Mouse (Mus musculus) heart, postnatal 25 days (tissue): Measurements from ENCODE around the gene Aqp11. TPM values are rescaled to one million over a fixed set of nuclear protein-coding genes. Genes with fewer than 3 reads are reported as not detected.
A peak's percentile ranks its signal among the peaks of the same experiment; 100 is the strongest.

ENCODE experiments used
- DNase-seq: peaks from one replicate; pipeline ENCODE4 v3.0.0; 2022; ENCODE audit warnings: low spot score
- intact Hi-C: fragments of 180-260 bp; cut with DNase I; formaldehyde crosslinking; loops from one replicate; pipeline ENCODE4 v1.15.1; 2025
- total RNA-seq, 2 experiments: library from RNA; stranded (reverse); gene quantifications; 2 replicates each; pipeline ENCODE4 v1.2.3; 2021

Gene Aqp11
- total RNA-seq, 2 experiments from 2014 or later, result 1.6 to 1.9 TPM

DNA sequence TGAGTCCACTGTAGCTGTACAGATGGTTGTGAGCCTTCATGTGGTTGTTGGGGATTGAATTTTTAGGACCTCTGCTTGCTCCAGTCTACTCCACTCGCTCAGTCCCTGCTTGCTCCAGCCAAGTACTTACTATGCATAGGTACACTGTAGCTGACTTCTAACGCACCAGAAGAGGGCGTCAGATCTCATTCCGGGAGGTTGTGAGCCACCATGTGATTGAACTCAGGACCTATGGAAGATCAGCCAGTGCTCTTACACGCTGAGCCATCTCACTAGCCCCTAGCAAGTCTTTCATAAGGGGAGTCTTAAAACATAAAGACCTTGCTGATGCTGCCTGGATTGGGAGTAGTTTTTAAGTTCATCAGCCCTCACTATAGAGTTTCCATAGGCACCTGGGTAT lies 18.0 kb downstream of the Aqp11 start:
- intact Hi-C loops, result no loop called here

DNA sequence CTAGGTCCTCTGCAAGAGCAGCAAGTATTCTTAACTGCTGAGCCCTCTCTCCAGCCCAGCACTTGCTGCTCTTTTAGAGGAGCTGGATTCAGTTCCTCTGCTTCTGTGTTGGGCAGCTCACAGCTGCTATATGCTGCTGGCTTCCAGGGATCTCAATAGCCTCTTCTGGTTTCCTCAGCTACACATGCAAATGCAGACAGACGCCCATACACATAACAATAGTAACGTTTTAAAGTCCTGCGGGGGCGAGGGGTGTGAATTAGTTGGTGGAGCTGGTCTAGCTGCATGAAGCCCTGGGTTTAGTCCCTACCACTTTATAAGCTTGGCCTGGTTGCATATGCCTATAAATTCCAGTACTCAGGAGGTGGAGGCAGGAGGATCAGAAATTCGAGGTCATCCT lies 19.0 kb downstream of the Aqp11 start:
- DNase-seq, result no peak
- intact Hi-C loops, result no loop called here

More for the DNA sequence above, 18.0 kb downstream of the Aqp11 start:
- no peak for DNase-seq

DNA sequence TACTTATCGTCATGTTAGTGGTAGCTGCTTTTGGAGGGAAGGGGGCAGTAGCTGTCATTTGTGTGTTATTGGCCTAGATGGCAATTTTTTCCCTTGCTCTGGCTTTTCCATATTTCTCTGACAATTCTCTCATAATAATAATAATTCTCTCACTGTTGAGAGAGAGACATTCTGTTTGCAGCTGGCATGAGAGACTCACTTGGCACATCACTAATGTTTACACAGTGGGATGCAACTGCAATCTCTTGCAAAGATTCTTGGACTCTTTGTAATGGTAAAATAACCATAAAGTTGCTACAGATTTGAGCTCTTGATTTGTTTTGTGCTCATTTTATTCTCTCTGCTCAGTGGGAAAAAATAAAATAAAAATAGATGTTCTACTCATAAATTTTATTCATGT lies 20.8 kb downstream of the Aqp11 start:
- no peak for DNase-seq
- intact Hi-C loops, result no loop called here

DNA sequence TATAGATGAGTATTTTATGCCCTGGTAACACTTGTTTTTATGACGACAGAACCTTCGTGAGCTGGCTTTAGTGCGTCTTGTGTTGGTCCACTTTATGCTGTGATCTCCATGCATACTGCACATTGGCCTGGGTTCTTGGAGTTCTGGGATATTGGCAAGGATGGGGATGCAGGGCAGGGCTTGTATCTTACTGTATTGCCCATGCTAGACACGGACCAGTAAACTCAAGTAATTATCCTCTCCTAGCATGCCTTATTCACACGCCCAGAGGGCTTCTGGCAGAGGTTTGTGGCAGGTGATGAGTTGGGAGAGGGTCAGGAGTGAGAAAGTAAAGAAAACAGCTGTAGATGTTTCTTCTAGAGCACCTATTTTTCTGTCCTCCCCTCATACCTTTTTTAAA lies 23.4 kb downstream of the Aqp11 start:
- intact Hi-C loops, result no loop called here
- no peak for DNase-seq

DNA sequence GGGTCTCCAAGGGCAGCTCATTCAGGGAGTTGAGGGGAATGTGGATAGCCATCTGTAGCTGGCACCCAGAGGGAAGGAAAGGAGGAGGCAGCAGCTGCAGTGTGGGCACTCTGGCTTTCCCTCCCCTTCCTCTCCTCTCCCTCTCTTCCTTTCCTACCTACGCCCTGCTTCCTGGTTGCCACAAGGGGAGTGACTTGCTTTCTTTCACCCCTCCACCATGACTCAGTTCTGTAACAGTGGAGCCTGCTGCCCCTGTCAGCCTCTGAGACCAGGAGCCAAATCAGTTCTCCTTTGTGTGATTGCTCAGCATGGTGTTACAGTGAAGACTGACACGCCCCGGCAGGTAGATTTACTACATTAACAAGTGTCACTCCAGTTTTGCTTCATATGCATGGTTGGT lies 28.9 kb downstream of the Aqp11 start:
- intact Hi-C loops, result no loop called here
- no peak for DNase-seq

DNA sequence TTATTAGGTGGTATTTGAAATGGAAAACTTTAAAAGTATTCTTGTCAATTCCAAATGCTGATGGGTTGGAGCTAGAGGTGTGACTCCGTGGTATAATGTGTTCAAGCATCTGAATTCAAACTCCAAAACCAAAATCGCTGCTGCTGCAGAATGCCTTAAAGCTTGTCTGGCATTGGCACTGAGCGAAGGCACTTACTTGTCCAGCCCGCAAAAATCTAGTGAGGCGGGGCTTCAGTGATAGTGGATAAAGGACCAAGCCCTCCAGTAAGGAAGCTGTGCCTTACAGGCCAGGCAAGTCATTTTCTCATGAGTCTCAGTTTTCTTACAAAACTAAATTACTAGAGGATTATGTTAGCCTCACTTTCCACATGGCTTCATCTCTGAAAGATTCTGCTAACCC lies 30.3 kb downstream of the Aqp11 start:
- intact Hi-C loops, result no loop called here
- DNase-seq, result no peak

DNA sequence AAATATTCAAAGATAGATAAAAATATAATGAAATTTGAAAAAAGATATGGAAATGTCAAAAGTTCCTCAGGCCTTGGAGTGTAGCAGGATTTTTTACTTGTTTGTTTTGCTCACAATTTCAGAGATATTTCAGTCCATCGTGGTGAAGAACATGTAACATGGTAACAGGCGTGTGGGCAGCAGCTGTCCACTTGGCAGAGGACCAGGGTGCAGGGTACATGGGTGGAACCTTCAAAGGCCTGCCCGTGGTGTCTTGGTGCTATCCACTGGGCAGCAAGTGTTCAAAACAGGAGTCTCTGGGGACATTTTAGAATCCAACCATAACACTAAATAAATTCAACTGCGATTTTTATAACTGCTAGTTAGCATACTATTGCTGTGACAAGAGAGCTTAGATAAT lies 31.0 kb downstream of the Aqp11 start:
- no peak for DNase-seq
- intact Hi-C loops, result no loop called here

DNA sequence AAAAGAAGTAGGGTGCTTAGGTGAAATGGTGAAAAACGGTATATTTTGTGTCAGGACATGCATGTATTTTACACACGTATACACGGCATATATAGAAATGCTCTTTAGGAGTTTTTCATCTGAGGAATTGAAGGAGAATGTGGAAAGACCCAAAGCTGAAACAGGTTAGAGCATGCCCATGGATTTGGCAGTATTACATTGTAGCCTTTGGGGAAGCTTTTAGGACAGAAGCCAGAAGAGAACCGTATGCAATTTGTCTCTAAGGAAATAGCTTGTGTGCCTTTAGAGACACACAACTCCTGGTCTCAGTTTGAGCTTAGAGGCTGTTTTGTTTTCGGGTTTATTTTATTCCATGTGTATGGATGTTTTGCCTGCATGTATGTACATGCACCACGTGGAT lies 37.0 kb downstream of the Aqp11 start:
- intact Hi-C loops, result no loop called here
- DNase-seq, result no peak

DNA sequence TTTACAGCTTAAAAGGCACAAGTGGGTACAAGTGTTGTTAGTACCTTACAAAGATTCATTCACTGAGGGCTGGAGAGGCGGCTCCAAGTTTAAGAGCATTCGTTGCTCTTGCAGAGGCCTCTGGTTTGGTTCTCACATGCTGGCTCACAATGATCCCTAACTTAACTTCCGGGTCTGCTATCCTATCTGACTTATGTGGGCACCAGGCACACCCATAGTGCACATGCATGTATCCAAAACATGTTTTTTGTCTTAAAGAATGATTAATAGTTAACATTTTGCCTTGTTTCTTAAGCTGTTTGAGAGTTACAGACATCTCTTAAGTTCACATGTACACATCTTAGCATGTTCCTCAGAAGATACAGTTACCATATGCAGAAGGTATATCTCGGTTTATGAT lies 37.9 kb downstream of the Aqp11 start:
- intact Hi-C loops, result no loop called here
- DNase-seq, result no peak

DNA sequence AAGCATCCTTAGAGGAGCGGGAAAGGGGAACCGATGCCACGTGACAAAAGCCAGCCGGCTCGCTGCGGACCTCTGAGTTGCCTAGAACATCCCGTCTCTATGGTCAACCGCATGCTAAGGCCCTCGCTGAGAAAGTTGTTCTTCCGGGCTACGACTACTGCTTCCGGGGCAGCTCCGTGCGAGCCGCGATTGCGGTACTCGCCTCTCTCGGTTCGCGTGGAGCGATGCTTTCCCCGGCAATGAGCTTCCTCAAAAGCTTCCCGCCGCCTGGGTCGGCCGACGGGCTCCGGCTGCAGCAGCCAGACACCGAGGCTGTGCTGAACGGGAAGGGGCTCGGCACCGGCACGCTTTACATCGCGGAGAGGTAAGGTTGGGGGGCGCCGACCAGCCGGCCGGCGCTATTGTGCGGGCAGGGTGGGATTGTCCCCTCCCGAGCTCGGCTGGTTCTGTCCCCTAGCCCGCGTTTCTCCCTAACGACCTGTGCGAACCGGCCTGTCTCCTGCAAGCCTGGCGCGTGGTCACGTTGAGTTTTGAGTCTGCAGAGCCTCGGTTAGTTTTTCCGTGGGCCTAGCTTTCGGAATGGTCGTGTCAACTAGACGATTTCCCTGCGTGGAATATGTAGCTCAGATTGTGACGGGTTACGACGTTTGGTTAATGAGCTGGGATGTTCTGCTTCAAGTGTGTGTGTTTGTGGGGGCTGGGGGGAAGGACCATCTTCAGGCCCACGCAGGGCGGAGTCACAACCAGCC lies 41.4 kb downstream of the Aqp11 start, which contains the start of gene Clns1a:
Clns1a (plus strand) TSS at position 129 of the 749 bp plus-strand sequence.
- intact Hi-C loops, result loop anchor here (5.0 kb wide), 2 partner anchors 114 to 214 kb away; partner anchors contain the start of gene Ints4

DNA sequence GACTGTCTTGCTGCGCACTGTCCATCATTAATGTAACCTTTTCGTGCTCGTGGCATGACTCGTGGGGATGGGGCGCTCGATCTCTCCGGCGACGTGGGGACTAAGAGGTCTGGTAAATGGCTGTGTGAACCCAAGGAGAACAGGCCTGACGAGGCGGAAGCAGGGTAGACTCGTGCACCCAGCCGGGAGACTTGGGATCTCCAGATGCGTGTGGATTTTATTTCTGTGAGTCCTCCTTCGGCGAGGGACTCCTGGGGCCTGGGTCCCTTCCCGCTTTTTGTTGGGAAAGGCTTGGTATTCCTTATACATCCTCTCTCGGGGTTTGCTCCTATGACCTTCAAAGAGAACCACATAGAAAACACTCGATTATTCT lies 42.0 kb downstream of the Aqp11 start:
- intact Hi-C loops, result loop anchor here (5.0 kb wide), 2 partner anchors 114 to 214 kb away; partner anchors contain the start of gene Ints4
- DNase-seq, result no peak

More for the DNA sequence above, 41.4 kb downstream of the Aqp11 start, which contains the start of gene Clns1a:
- DNase-seq, result peak; percentile 81

DNA sequence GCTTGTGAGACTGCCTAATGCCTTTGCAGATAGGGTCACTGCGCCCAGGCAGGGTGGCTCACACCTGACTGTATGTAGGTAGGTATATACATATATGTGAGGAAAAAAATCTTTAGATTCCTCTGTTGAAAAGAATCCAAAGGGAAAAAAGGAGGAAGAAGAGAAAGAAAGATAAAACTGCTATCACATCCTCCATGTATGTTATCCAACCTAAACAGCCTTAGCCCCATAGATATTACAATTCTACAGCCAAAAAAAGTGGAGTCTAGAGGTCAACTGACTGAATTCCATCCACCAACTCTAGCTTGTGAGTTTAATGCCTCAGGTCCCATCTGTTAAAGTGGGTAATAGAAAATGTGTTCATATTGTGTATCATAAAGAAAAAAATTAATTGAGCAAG lies 42.6 kb downstream of the Aqp11 start:
- no peak for DNase-seq
- intact Hi-C loops, result loop anchor here (5.0 kb wide), 2 partner anchors 113 to 213 kb away; partner anchors contain the start of gene Ints4

DNA sequence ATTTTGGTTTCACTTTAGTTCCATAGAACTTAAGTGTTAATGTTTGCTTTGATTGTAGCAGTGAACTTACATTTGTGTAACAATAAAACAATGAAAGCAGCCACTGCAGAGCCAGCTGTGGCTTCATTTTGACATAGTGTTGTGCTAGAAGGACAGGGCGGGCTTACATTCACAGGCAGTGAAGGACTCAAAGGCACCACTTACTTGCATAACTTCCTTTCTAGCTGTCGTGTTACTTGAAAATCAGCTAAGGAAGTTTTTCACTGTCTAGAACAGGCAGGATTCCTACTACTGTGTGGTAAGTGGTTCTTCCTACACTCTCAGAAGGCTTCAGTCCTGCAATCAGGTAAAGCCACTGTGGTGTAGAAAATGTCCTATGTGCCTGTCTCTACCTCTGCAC lies 50.3 kb downstream of the Aqp11 start:
- intact Hi-C loops, result no loop called here
- no peak for DNase-seq

DNA sequence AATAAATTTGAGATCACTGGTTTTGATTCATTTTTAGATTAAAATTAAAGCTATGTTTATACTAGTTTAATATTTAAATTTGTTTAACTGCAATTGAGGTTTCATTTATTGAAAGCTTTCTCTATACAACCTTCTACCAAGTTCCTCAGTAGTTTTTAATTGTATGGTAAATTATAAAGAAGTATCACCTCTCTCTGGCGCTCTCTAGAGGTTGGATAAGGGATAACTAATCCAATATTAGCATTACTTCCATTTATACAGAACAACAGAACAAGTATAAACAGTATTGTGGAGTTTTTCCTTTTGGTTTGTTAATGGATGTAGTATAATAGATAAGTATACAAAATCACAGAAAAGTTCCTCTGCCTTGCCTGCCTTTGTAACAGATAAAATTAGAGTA lies 58.9 kb downstream of the Aqp11 start:
- no peak for DNase-seq
- intact Hi-C loops, result loop anchor here (2.0 to 5.0 kb wide), 2 partner anchors 102 to 254 kb away; partner anchors contain the start of genes Aamdc and Rsf1

Other genes with a start within 250 kb of the Aqp11 start
- 10 to 100 TPM; 60.7 to 61.9 TPM for gene Aamdc, start 158.8 kb downstream of the Aqp11 start, total RNA-seq
- 10 to 100 TPM; 15.0 to 17.4 TPM for gene Rsf1, start 158.4 kb downstream of the Aqp11 start, total RNA-seq
- gene Clns1a, start 41.7 kb downstream of the Aqp11 start, total RNA-seq, result 10 to 100 TPM; 29.5 to 31.5 TPM
- gene Pak1, start 50.3 kb upstream of the Aqp11 start, total RNA-seq, result 1 to 10 TPM; 1.2 to 1.3 TPM
- not detected for gene Gdpd4, start 181.7 kb upstream of the Aqp11 start, total RNA-seq